Mouse (Mus musculus) spleen, adult 2 months (tissue): ENCODE measurements around the gene Arhgap9. TPM values are rescaled to one million over a fixed set of nuclear protein-coding genes. Genes with fewer than 3 reads are reported as not detected.

Experiments used
- DNase-seq, 2 experiments: peaks; one replicate each; pipeline versions ENCODE4 v3.0.0 to v3.0.0-alpha.2; 2012 to 2021; ENCODE audit warnings: low spot score in 2 of 2, low read depth in 1 of 2
- H3K27ac ChIP-seq: fragments of 200-500 bp; 2 replicates; pipeline ENCODE4 v1.5.1; 2012; ENCODE audit warnings: low read length, inconsistent platforms; ENCODE audit not compliant: insufficient read depth
- H3K27me3 ChIP-seq: fragments of 200-500 bp; 2 replicates; pipeline ENCODE4 v1.6.1; 2012; ENCODE audit warnings: mild to moderate bottlenecking, moderate library complexity, low read length, inconsistent platforms; ENCODE audit not compliant: control insufficient read depth, insufficient read depth
- H3K36me3 ChIP-seq: fragments of 200-500 bp; 2 replicates; pipeline ENCODE4 v1.6.1; 2012; ENCODE audit warnings: mild to moderate bottlenecking, low read length, inconsistent platforms; ENCODE audit not compliant: control insufficient read depth, insufficient read depth
- H3K4me1 ChIP-seq: fragments of 200-500 bp; 2 replicates; pipeline ENCODE4 v1.6.1; 2011; ENCODE audit warnings: inconsistent platforms; ENCODE audit not compliant: control insufficient read depth, insufficient read depth, insufficient read length
- H3K4me3 ChIP-seq: fragments of 200-500 bp; 2 replicates; pipeline ENCODE4 v1.5.1; 2011; ENCODE audit warnings: mild to moderate bottlenecking, inconsistent platforms; ENCODE audit not compliant: insufficient read depth, insufficient read length; ENCODE audit errors: extremely low read depth
- CTCF ChIP-seq: fragments of 200-500 bp; IDR thresholded peaks from 2 replicates; pipeline ENCODE4 v1.5.1; 2011; ENCODE audit warnings: mild to moderate bottlenecking, inconsistent platforms; ENCODE audit not compliant: insufficient read depth, insufficient read length, insufficient replicate concordance; ENCODE audit errors: extremely low read depth
- POLR2A ChIP-seq: fragments of 200-500 bp; IDR thresholded peaks from 2 replicates; pipeline ENCODE4 v1.6.1; 2011; ENCODE audit warnings: low read depth, low read length, inconsistent platforms
- WGBS: fragments of 180-500 bp; shearing (Covaris S2); methylation state at CpG from one replicate; pipeline ENCODE4 v1.1.7; 2018; 5-methylcytosine and 5-hydroxymethylcytosine counted together
- polyA plus RNA-seq: library from polyadenylated mRNA; depleted of rRNA; stranded (reverse); fragments of >200 nt; gene quantifications from 2 replicates; pipeline ENCODE4 v1.2.3, GENCODE M21; 2012

Arhgap9 gene
- polyA plus RNA-seq, 1 experiment: 72.7 TPM

- TF ChIP-seq CTCF (no peak), POLR2A (no peak)
- Histone ChIP-seq H3K4me3 (no peak overlapping the region), H3K4me1 (peaks cover 21% of the 10 kb centered on the region), H3K36me3 (peaks cover 33% of the 10 kb centered on the region), H3K27me3 (no peaks in the 10 kb centered on the region), H3K27ac (no peak overlapping the region)
- WGBS: 84% methylated on average over 18 of the region's 18 CpGs
- DNase-seq: no peak
Measured at GRCm38 (mm10) chr10:127327461-127328145, 5.8 kb downstream of the Arhgap9 start.

- no peak for DNase-seq
- H3K27ac ChIP-seq: no peak overlapping the region
- H3K36me3 ChIP-seq: peaks cover 33% of the 10 kb centered on the region
- no peak overlapping the region for H3K4me3 ChIP-seq
- 84% methylated on average over 7 of the region's 7 CpGs for WGBS
- no peaks in the 10 kb centered on the region for H3K27me3 ChIP-seq
- no peak for TF ChIP-seq CTCF
- peaks cover 12% of the 10 kb centered on the region for H3K4me1 ChIP-seq
Measured at GRCm38 (mm10) chr10:127330212-127330611, 8.4 kb downstream of the Arhgap9 start.

GRCm38 (mm10) chr10:127332211-127332874 is 10.6 kb downstream of the Arhgap9 start:
- no peak overlapping the region for H3K4me3 ChIP-seq
- no peak for DNase-seq
- no peaks in the 10 kb centered on the region for H3K4me1 ChIP-seq
- TF ChIP-seq CTCF: no peak
- TF ChIP-seq POLR2A: no peak
- H3K27me3 ChIP-seq: no peaks in the 10 kb centered on the region
- peaks cover 21% of the 10 kb centered on the region for H3K36me3 ChIP-seq
- WGBS: 56% methylated on average over 31 of the region's 31 CpGs
- no peak overlapping the region for H3K27ac ChIP-seq

- no peak for DNase-seq
- peaks cover 14% of the 10 kb centered on the region for H3K36me3 ChIP-seq
- H3K27me3 ChIP-seq: no peaks in the 10 kb centered on the region
- H3K4me3 ChIP-seq: no peak overlapping the region
- WGBS: 68% methylated on average over 5 of the region's 5 CpGs
- H3K4me1 ChIP-seq: no peaks in the 10 kb centered on the region; the same call in 1 of the 2 replicates
- H3K27ac ChIP-seq: no peak overlapping the region
- no peak for TF ChIP-seq POLR2A
- TF ChIP-seq CTCF: no peak
Measured at GRCm38 (mm10) chr10:127333152-127333551, 11.4 kb downstream of the Arhgap9 start.

DNA sequence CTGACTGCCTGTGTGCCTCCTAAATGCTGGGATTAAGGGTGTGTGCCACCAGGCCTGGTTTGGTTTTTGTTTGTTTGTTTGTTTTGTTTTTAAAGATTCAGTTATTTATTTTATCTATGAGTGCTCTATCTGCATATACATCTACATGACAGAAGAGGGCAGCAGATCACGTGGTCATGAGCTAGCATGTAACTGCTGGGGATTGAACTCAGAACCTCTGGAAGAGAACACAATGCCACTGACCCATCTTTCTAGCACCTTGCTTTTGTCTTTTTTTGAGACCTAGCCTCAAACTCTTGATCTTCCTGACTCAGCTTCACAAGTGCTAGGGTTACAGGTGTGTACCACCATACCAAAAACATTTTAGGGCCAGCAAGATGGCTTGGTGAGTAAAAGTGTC is 13.5 kb downstream of the Arhgap9 start:
- DNase-seq: no peak
- peaks cover 10% of the 10 kb centered on the region for H3K27me3 ChIP-seq
- 47% methylated on average over 1 of the region's 1 CpGs for WGBS

DNA sequence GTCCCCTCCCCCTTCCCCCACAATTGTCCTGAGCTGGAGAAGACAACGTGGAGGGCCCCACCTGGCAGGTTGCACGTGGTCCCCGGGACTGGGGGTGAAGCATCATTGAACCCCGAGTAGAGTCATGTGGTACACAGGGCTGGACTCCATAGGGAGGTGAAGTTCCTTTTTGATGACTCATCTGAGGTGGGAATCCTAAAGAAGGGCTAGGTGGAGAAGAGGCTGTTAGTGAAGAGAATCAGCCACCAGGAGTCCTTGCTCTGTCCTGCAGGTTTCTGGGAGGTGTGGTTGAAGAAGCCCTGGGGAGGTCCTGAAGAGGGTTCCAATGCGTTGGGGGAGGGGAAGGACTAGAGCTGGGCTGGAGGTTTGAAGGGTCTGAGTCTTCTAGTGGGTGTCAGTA is 15.2 kb downstream of the Arhgap9 start:
- Histone ChIP-seq H3K27me3 (peaks cover 19% of the 10 kb centered on the region), H3K36me3 (no peaks in the 10 kb centered on the region), H3K4me1 (no peaks in the 10 kb centered on the region; the same call in 1 of the 2 replicates), H3K27ac (no peak overlapping the region), H3K4me3 (no peak overlapping the region)
- WGBS: 45% methylated on average over 5 of the region's 5 CpGs
- TF ChIP-seq CTCF: no peak
- TF ChIP-seq POLR2A: no peak
- DNase-seq: no peak

More for the DNA sequence above, 13.5 kb downstream of the Arhgap9 start:
- no peak for TF ChIP-seq POLR2A
- TF ChIP-seq CTCF: no peak
- no peaks in the 10 kb centered on the region; the same call in 1 of the 2 replicates for H3K4me1 ChIP-seq
- H3K4me3 ChIP-seq: no peak overlapping the region
- no peak overlapping the region for H3K27ac ChIP-seq
- 0 out of 2 replicates have a peak, but pooled peaks cover 2% of the 10 kb centered on the region for H3K36me3 ChIP-seq

DNA sequence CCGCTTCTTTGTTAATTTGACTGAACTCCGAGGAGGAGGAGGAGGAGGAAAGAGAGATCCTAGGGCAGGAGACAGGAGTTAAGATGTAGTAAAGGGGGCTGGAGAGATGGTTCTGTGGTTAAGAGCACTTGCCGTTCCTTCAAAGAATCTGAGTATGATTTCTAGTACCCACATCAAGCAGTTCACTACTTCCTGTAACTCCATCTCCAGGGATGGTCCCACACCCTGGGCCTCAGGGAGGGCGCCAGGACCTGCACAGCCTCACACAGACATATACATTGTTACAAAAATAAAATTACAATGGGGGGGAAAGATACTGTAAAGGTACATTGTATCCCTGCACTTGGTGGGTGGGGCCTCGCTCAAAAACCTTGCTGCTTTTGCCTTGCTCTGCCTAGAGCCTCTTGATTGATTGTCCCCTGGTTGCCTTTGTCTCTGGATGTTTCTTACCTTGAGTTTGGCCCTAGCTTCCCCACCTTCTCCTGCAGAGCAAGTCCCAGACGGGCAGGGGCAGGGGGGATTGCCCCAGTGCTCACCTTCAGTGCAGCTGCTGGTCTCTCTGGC is 15.9 kb downstream of the Arhgap9 start:
- H3K4me3 ChIP-seq: no peak overlapping the region
- TF ChIP-seq CTCF (no peak), POLR2A (no peak)
- no peak for DNase-seq
- 43% methylated on average over 6 of the region's 6 CpGs for WGBS
- H3K27ac ChIP-seq: no peak overlapping the region
- peaks cover 19% of the 10 kb centered on the region for H3K27me3 ChIP-seq
- H3K36me3 ChIP-seq: no peaks in the 10 kb centered on the region
- no peaks in the 10 kb centered on the region; the same call in 1 of the 2 replicates for H3K4me1 ChIP-seq
